Mouse (Mus musculus): ENCODE data around the gene Cend1. TPM values are rescaled to one million over a fixed set of nuclear protein-coding genes. Genes with fewer than 3 reads are reported as not detected.

Gene Cend1
- total and polyA plus RNA-seq, 2 experiments from 2014 or later: 0.27 to 1.8 TPM

- Histone ChIP-seq H3K4me2 (ENCODE audit: low read depth, low read length) (peak overlapping the region; percentile 64; the same call in 1 of the 2 replicates), H3K9ac (replicated peaks; ENCODE audit: low read depth, low read length) (no peak overlapping the region), H3K27ac (ENCODE audit: low read depth) (peak overlapping the region; percentile 98; the same call in 1 of the 2 replicates), H3K9me3 (replicated peaks; ENCODE audit: control insufficient read depth, low read length) (no peaks in the 10 kb centered on the region), H3K27me3 (ENCODE audit: control insufficient read depth, insufficient read depth, low read length) (no peaks in the 10 kb centered on the region), H3K4me3 (ENCODE audit: low read depth, low read length) (no peak overlapping the region), H3K4me1 (ENCODE audit: control insufficient read depth, insufficient read depth) (peaks cover 26% of the 10 kb centered on the region), H3K36me3 (replicated peaks; ENCODE audit: control insufficient read depth, insufficient read depth, low read length) (peaks cover 33% of the 10 kb centered on the region)
- no peak for TF ChIP-seq EP300 (IDR thresholded peaks at IDR 0.05; ENCODE audit: low read depth)
- DNase-seq (ENCODE audit: low spot score) (no peak), ATAC-seq (ENCODE audit: insufficient read depth, low read depth) (no peak)
- WGBS: 88% methylated on average over 14 of the region's 14 CpGs
Measured at GRCm38 (mm10) chr7:141457236-141457635, 27.9 kb upstream of the Cend1 start.

GRCm38 (mm10) chr7:141456739-141457138 is 27.4 kb upstream of the Cend1 start:
- H3K27ac ChIP-seq (ENCODE audit: low read depth): peak overlapping the region; percentile 98
- 73% methylated on average over 6 of the region's 6 CpGs for WGBS
- H3K9ac ChIP-seq (replicated peaks; ENCODE audit: low read depth, low read length): peak overlapping the region; percentile 83; the same call in 1 of the 2 replicates
- peaks cover 36% of the 10 kb centered on the region for H3K36me3 ChIP-seq (replicated peaks; ENCODE audit: control insufficient read depth, insufficient read depth, low read length)
- peak overlapping the region; percentile 64 for H3K4me2 ChIP-seq (ENCODE audit: low read depth, low read length)
- TF ChIP-seq CTCF (IDR thresholded peaks at IDR 0.05; ENCODE audit: low read depth) (no peak), EP300 (IDR thresholded peaks at IDR 0.05; ENCODE audit: low read depth) (no peak)
- peak; percentile 31 for DNase-seq (ENCODE audit: low spot score)
- no peaks in the 10 kb centered on the region for H3K27me3 ChIP-seq (ENCODE audit: control insufficient read depth, insufficient read depth, low read length)
- H3K4me3 ChIP-seq (ENCODE audit: low read depth, low read length): peak overlapping the region; percentile 65
- no peak for ATAC-seq (ENCODE audit: insufficient read depth, low read depth)
- peaks cover 26% of the 10 kb centered on the region for H3K4me1 ChIP-seq (ENCODE audit: control insufficient read depth, insufficient read depth)
- no peaks in the 10 kb centered on the region for H3K9me3 ChIP-seq (replicated peaks; ENCODE audit: control insufficient read depth, low read length)

GRCm38 (mm10) chr7:141455610-141456314 is 26.5 kb upstream of the Cend1 start:
- H3K4me3 ChIP-seq (ENCODE audit: low read depth, low read length): peak overlapping the region; percentile 65
- H3K4me1 ChIP-seq (ENCODE audit: control insufficient read depth, insufficient read depth): peaks cover 18% of the 10 kb centered on the region
- DNase-seq (ENCODE audit: low spot score) (peak; percentile 88), ATAC-seq (ENCODE audit: insufficient read depth, low read depth) (peak; percentile 63)
- TF ChIP-seq CTCF (IDR thresholded peaks at IDR 0.05; ENCODE audit: low read depth): 0 out of 2 replicates have a peak, but pooled peaks have one; percentile 7
- TF ChIP-seq EP300 (IDR thresholded peaks at IDR 0.05; ENCODE audit: low read depth): peak; percentile 91
- H3K27me3 ChIP-seq (ENCODE audit: control insufficient read depth, insufficient read depth, low read length): no peaks in the 10 kb centered on the region
- H3K9ac ChIP-seq (replicated peaks; ENCODE audit: low read depth, low read length): peak overlapping the region; percentile 83
- peak overlapping the region; percentile 98 for H3K27ac ChIP-seq (ENCODE audit: low read depth)
- peak overlapping the region; percentile 64 for H3K4me2 ChIP-seq (ENCODE audit: low read depth, low read length)
- under 1% methylated on average over 23 of the region's 23 CpGs for WGBS
- H3K9me3 ChIP-seq (replicated peaks; ENCODE audit: control insufficient read depth, low read length): no peaks in the 10 kb centered on the region
- peaks cover 45% of the 10 kb centered on the region for H3K36me3 ChIP-seq (replicated peaks; ENCODE audit: control insufficient read depth, insufficient read depth, low read length)

GRCm38 (mm10) chr7:141454967-141455551 is 25.8 kb upstream of the Cend1 start, which contains the start of gene Pnpla2:
Gene Pnpla2, plus strand, starts transcription at chr7:141455198.
- no peaks in the 10 kb centered on the region for H3K9me3 ChIP-seq (replicated peaks; ENCODE audit: control insufficient read depth, low read length)
- H3K4me2 ChIP-seq (ENCODE audit: low read depth, low read length): peak within 1 kb of the TSS; percentile 64
- peaks cover 17% of the 10 kb centered on the region for H3K4me1 ChIP-seq (ENCODE audit: control insufficient read depth, insufficient read depth)
- under 1% methylated on average over 45 of the region's 45 CpGs for WGBS
- TF ChIP-seq EP300 (IDR thresholded peaks at IDR 0.05; ENCODE audit: low read depth) (no peak), CTCF (IDR thresholded peaks at IDR 0.05; ENCODE audit: low read depth) (peak; percentile 22; the same call in 1 of the 2 replicates)
- H3K4me3 ChIP-seq (ENCODE audit: low read depth, low read length): peak within 1 kb of the TSS; percentile 65
- peak; percentile 92 for DNase-seq (ENCODE audit: low spot score)
- H3K9ac ChIP-seq (replicated peaks; ENCODE audit: low read depth, low read length): peak within 1 kb of the TSS; percentile 83
- no peaks in the 10 kb centered on the region for H3K27me3 ChIP-seq (ENCODE audit: control insufficient read depth, insufficient read depth, low read length)
- peak within 1 kb of the TSS; percentile 98 for H3K27ac ChIP-seq (ENCODE audit: low read depth)
- peak; percentile 84 for ATAC-seq (ENCODE audit: insufficient read depth, low read depth)
- H3K36me3 ChIP-seq (replicated peaks; ENCODE audit: control insufficient read depth, insufficient read depth, low read length): peaks cover 41% of the 10 kb centered on the region

GRCm38 (mm10) chr7:141453636-141454035 is 24.3 kb upstream of the Cend1 start:
- no peak overlapping the region for H3K4me2 ChIP-seq (ENCODE audit: low read depth, low read length)
- no peak overlapping the region for H3K9ac ChIP-seq (replicated peaks; ENCODE audit: low read depth, low read length)
- H3K27me3 ChIP-seq (ENCODE audit: control insufficient read depth, insufficient read depth, low read length): no peaks in the 10 kb centered on the region
- TF ChIP-seq EP300 (IDR thresholded peaks at IDR 0.05; ENCODE audit: low read depth) (no peak), CTCF (IDR thresholded peaks at IDR 0.05; ENCODE audit: low read depth) (no peak)
- no peak for ATAC-seq (ENCODE audit: insufficient read depth, low read depth)
- H3K36me3 ChIP-seq (replicated peaks; ENCODE audit: control insufficient read depth, insufficient read depth, low read length): peaks cover 37% of the 10 kb centered on the region
- H3K4me3 ChIP-seq (ENCODE audit: low read depth, low read length): no peak overlapping the region
- H3K4me1 ChIP-seq (ENCODE audit: control insufficient read depth, insufficient read depth): peaks cover 20% of the 10 kb centered on the region
- no peak overlapping the region for H3K27ac ChIP-seq (ENCODE audit: low read depth)
- DNase-seq (ENCODE audit: low spot score): no peak
- no peaks in the 10 kb centered on the region for H3K9me3 ChIP-seq (replicated peaks; ENCODE audit: control insufficient read depth, low read length)
- 79% methylated on average over 2 of the region's 2 CpGs for WGBS
